Mouse (Mus musculus) cortical plate, adult 2 months (tissue): Measurements from ENCODE around the gene Zfp335. TPM values are rescaled to one million over a fixed set of nuclear protein-coding genes. Genes with fewer than 3 reads are reported as not detected.

Experiments
- H3K27ac ChIP-seq: fragments of 200-500 bp; 2 replicates; pipeline ENCODE4 v1.5.1; 2012; ENCODE audit warnings: low read length, control low read depth, inconsistent platforms; ENCODE audit not compliant: insufficient read depth
- H3K4me1 ChIP-seq: fragments of 200-500 bp; 2 replicates; pipeline ENCODE4 v1.6.1; 2011; ENCODE audit warnings: low read length; ENCODE audit not compliant: control insufficient read depth, insufficient read depth
- H3K4me3 ChIP-seq: fragments of 200-500 bp; 2 replicates; pipeline ENCODE4 v1.5.1; 2011; ENCODE audit warnings: mild to moderate bottlenecking, low read length, control low read depth; ENCODE audit not compliant: insufficient read depth
- CTCF ChIP-seq: fragments of 200-500 bp; IDR thresholded peaks from 2 replicates; pipeline ENCODE4 v1.5.1; 2011; ENCODE audit warnings: mild to moderate bottlenecking, control low read depth, low read length; ENCODE audit not compliant: insufficient read depth; ENCODE audit errors: extremely low read depth
- POLR2A ChIP-seq: fragments of 200-500 bp; IDR thresholded peaks from 2 replicates; pipeline ENCODE4 v1.6.1; 2011; ENCODE audit warnings: mild to moderate bottlenecking, low read length, control low read depth; ENCODE audit not compliant: insufficient read depth; ENCODE audit errors: extremely low read depth
- polyA plus RNA-seq: library from polyadenylated mRNA; depleted of rRNA; stranded (reverse); fragments of >200 nt; gene quantifications from 2 replicates; pipeline ENCODE4 v1.2.3, GENCODE M21; 2012

Gene Zfp335
- polyA plus RNA-seq, 1 experiment = 29.1 TPM

- Histone ChIP-seq H3K27ac (no peak overlapping the region), H3K4me1 (no peaks in the 10 kb centered on the region), H3K4me3 (no peak overlapping the region)
- no peak for TF ChIP-seq POLR2A
- no peak for TF ChIP-seq CTCF
Measured at GRCm38 (mm10) chr2:164898008-164898407, 13.5 kb downstream of the Zfp335 start.

- Histone ChIP-seq H3K27ac (no peak overlapping the region), H3K4me1 (no peaks in the 10 kb centered on the region), H3K4me3 (no peak overlapping the region)
- no peak for TF ChIP-seq CTCF
- no peak for TF ChIP-seq POLR2A
Measured at GRCm38 (mm10) chr2:164895885-164896284, 15.7 kb downstream of the Zfp335 start.

GRCm38 (mm10) chr2:164894644-164895043, 16.9 kb downstream of the Zfp335 start:
- H3K4me3 ChIP-seq = no peak overlapping the region
- no peak overlapping the region for H3K27ac ChIP-seq
- no peak for TF ChIP-seq CTCF
- H3K4me1 ChIP-seq = no peaks in the 10 kb centered on the region

- Histone ChIP-seq H3K27ac (no peak overlapping the region), H3K4me3 (no peak overlapping the region), H3K4me1 (no peaks in the 10 kb centered on the region)
- TF ChIP-seq CTCF = no peak
- TF ChIP-seq POLR2A = no peak
Measured at GRCm38 (mm10) chr2:164894048-164894447, 17.5 kb downstream of the Zfp335 start.

GRCm38 (mm10) chr2:164892696-164893216, 18.8 kb downstream of the Zfp335 start:
- H3K4me3 ChIP-seq = no peak overlapping the region
- no peak overlapping the region for H3K27ac ChIP-seq

GRCm38 (mm10) chr2:164891908-164892695, 19.5 kb downstream of the Zfp335 start:
- TF ChIP-seq POLR2A (no peak), CTCF (no peak)
- Histone ChIP-seq H3K4me1 (no peaks in the 10 kb centered on the region), H3K27ac (no peak overlapping the region), H3K4me3 (no peak overlapping the region)

More at GRCm38 (mm10) chr2:164892696-164893216, 18.8 kb downstream of the Zfp335 start:
- TF ChIP-seq CTCF = no peak
- TF ChIP-seq POLR2A = no peak
- H3K4me1 ChIP-seq = no peaks in the 10 kb centered on the region

- H3K4me1 ChIP-seq = 0 out of 2 replicates have a peak, but pooled peaks cover 2% of the 10 kb centered on the region
- no peak overlapping the region for H3K4me3 ChIP-seq
- no peak; the same call in 1 of the 2 replicates for TF ChIP-seq POLR2A
- TF ChIP-seq CTCF = no peak
- H3K27ac ChIP-seq = no peak overlapping the region
Measured at GRCm38 (mm10) chr2:164891056-164891834, 20.3 kb downstream of the Zfp335 start.

GRCm38 (mm10) chr2:164890411-164891049, 21.0 kb downstream of the Zfp335 start:
- peaks cover 5% of the 10 kb centered on the region; the same call in 1 of the 2 replicates for H3K4me1 ChIP-seq
- H3K4me3 ChIP-seq = no peak overlapping the region
- 0 out of 2 replicates have a peak, but pooled peaks have one; percentile 6 for TF ChIP-seq POLR2A
- TF ChIP-seq CTCF = no peak
- H3K27ac ChIP-seq = no peak overlapping the region

GRCm38 (mm10) chr2:164889960-164890359, 21.6 kb downstream of the Zfp335 start:
- no peak overlapping the region for H3K27ac ChIP-seq
- no peak for TF ChIP-seq CTCF
- TF ChIP-seq POLR2A = no peak
- H3K4me3 ChIP-seq = no peak overlapping the region
- H3K4me1 ChIP-seq = peaks cover 5% of the 10 kb centered on the region; the same call in 1 of the 2 replicates

- H3K27ac ChIP-seq = no peak overlapping the region
- H3K4me1 ChIP-seq = peaks cover 5% of the 10 kb centered on the region; the same call in 1 of the 2 replicates
- H3K4me3 ChIP-seq = no peak overlapping the region
- TF ChIP-seq POLR2A = no peak
- TF ChIP-seq CTCF = no peak
Measured at GRCm38 (mm10) chr2:164888996-164889395, 22.6 kb downstream of the Zfp335 start.
